Mouse (Mus musculus) left cerebral cortex, adult 8-10 months (tissue): ENCODE measurements around the gene Abcc3. TPM values are rescaled to one million over a fixed set of nuclear protein-coding genes. Genes with fewer than 3 reads are reported as not detected.

ENCODE experiments used
- DNase-seq, 2 experiments: peaks; one replicate each; pipeline ENCODE4 v3.0.0; 2022; ENCODE audit warnings: low spot score in 2 of 2
- total RNA-seq, 4 experiments: library from RNA; stranded (reverse); gene quantifications; 2 replicates each; pipeline ENCODE4 v1.2.4; 2022

The Abcc3 gene
- 1 to 10 TPM; 2.4 to 8.0 (median 3.4) TPM for total RNA-seq

DNA sequence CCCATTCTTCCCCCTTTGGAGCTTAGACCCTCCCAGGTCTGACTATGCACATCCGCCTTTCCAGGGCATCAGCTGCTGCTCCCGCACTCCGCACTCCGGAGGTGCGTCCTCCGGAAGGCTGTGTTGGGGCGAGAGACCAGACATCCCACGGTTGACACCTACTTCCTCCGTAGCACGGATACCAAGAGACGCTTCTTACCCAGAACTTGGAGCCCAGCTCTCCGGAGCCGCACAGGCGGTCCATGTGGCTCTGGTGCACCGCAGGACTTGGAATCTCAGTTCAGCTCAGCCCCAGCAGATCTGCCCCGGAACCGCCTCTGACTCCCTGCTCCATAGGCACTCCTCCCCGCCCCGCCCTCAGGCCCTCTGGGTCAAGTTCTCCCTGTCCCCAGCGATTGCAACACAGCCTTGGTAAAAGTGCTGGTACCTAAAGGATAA is at the start of gene Abcc3:
TSS of gene Abcc3 (minus strand) at position 326 of the 438 bp plus-strand sequence.
- no peak for DNase-seq

DNA sequence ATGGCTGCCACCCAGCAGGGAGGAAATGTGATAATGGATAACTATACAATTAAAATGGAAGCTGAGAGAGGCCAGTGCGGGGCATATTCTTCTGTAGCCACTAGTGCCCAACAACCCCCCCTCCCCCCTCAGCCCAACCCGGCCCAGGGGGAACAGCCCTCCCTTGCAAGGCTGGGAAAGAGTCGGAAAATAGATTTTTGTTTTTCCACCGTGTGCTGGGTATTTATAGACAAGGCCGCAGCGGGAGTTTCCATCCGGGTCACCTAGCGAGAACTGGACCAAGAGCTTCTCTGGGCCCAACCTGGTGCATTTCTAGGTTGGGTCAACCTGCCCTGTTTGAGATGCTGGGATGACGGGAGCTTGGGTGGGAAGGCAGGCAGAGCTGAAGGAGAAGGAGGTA is 49.0 kb upstream of the Abcc3 start:
- DNase-seq, result no peak

DNA sequence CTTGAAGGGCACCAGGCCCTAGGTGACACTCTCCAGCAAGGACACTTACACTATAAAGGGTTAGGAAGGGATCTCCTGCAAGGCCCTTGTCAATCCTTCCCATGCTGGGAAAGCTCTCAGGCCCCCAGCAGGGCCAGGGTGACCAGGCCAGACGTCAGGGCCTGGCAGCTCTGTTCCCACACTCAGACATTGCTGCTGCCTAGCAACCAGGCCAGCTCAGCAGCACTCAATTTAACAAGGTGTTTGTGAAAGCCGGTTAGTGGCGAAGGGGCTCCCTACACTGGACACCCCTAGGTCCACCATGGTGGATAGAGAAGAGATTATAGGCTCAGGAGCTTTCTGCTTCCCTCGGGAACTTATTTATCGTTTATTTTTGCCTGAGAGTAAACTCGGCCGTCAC is 48.3 kb upstream of the Abcc3 start:
- DNase-seq, result no peak

DNA sequence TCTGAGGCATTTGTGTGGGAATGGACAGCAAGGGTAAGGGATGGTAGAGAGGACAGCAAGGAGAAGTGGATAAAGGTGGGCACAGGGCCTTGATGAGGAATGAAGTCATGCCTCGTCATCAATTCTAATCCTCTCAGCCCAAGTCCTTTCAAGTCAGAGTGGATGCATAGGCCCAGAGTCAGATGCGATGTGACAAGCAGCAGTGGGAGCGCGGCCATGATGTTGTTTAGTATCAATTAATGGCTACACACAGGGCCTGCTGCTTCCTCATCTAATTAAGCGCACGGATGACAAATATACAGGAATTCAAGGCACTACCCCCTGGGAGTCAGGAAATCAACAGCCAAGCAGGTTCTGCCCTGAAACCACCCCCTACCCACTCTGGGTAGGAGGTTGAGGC is 47.6 kb upstream of the Abcc3 start:
- DNase-seq, result no peak

DNA sequence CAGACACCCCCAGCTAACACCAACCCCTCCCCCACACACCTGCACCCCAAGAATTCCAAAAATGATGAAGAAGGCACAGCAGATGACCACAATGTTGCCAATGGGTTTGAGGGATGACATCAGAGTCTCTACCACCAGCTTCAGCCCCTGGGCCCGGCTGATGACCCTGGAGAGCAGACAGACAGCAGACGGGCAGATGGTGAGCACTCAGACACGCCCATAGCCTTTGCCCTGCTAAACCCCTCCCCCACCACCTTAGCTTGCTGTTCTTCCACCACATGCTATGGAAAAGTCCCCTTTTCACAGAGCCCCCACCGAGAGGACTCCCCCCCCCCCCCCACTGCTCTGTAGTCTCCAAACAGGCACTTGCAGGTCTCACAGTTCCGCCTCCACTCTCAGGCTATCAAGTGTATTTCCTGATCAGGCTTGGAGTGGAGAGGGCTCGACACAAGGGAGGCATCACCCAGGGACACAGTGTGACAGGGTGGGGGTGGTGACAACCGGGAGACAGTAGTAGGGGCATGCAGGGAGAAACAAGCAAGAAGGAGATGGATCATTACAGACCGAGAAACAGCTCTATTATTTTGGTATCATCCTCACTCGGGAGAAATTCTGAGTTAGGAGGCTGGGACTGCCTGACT is 36.3 kb upstream of the Abcc3 start:
- no peak for DNase-seq

DNA sequence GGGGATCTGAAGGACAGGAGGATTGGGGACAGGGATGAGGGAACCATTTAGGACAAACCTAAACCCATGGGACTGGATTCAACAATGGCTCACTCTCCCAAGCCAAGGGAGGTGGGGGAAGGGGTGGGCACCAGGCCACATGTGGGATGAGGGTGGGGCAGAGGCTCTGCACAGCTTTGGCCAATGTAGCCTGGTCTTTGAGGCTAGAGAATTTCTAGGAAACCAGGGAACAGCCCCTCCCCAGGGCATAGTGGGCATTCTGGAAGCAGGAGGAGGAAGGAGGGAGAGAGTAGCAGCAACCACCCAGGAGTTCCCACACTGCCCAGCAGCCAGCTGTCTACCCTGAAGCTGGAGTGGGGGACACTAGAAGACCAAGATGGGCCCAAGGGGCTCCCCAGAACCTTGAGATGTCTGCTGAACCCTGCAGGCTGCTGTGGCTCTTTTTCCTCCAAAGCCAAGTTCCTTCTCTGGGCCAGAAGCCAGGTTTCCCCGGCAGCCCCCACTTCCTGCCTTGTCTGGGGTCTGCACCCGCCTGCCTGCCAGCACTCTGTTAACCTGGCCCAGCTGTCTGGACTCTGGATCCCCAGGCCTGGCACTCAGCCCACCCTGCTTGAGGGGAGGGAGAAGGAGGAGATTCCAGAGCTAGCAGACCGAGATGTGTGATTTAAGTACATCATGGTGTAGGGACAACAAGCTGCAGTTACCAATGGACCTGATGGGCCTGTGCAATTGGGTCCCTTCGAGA is 35.5 kb upstream of the Abcc3 start:
- no peak for DNase-seq

DNA sequence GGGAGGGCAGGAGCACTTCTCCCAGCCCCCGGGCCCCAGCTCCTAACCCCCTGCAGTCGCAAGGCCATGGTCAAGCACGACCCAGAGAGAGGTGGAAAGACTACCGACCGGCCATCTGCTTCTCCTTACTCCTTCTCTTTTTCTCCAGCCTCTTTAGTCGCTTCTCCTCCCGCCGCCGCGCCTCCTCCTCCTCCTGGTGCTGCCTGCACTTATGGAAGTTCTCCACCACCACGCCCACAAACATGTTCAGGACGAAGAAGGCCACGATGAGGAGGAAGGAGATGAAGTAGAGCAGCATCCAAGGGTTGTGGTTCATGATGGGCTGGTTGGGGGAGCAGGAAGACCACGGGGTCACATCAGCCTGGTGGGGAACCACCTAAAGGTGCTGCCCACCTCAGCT is 32.9 kb upstream of the Abcc3 start:
- DNase-seq, result peak in 1 of 2 experiments; percentile 60

DNA sequence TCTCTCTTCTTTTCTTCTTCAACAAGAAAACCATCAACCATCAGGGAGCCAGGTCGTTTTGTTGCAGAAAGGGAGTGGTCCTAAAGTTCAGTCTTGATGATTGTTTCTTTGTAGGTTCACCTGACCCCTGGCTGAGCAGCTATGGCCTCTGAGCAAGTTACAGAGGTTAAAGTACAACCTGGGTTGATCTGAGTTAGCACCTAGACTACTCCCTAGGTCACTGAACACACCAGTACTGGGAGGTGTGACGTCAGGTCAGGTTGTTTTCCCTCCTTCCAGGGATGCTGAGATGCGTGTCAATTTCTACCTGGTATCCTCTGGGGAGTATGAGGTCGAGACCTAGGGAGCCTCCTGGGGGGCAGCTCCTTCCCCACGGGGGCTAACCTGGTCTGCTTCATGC is 32.4 kb upstream of the Abcc3 start:
- DNase-seq, result no peak

DNA sequence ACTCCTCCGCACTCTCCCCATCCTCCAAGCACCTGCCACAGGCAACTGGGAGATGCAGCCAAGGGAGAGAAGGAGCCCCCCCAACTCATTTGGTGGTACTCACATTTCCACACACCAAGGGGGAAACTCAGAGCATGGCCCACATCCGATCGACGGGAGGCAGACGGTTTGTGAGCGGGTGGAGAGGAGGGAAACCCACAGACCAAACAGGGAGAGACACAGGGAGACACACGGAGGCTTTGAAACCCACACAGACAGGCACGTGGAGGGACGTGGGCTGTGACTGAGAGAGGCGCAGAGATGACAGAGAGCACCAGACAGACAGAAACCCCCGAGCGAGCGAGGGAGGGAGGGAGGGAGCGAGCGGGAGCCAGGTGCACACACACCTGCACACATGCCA is 31.6 kb upstream of the Abcc3 start:
- DNase-seq, result peak in 1 of 2 experiments; percentile 58

DNA sequence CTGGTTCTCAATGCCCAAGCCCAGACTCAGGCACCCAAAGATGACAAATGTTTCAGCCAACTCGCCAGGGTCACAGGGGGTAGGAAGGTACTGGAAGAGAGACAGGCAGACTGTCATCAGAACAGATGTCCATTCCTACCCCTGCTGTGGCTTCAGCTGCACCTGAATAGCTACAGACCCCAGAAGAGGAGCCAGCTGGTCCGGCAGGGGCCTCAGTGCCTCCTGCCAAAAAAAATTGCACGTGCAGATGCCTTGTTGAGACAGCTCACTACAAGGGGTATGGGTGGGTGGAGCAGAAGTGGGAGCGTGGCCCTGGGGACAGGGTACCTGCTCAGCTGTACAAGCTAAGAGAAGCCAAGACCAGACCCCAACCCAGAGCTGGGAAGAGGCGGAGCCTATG is 31.1 kb upstream of the Abcc3 start:
- DNase-seq, result no peak

DNA sequence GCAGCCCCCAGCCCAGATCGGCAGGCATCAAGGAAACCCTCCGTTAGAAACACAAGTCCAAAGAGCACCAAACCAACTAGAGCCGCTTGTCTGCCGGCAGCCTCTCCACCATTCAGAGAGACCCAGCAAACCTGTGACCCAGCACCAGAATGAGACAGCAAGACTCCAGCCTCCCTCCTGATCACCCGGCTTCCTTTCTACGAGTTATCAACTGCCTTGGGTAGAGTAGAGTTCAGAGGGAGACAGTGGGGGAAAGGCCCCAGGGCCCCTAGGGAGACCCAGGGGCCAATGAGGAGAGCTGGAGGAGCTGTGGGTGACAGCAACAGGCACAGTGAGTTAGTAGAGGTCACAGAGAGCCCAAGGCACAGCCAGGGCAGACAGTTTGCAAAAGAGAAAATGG is 28.2 kb upstream of the Abcc3 start:
- DNase-seq, result no peak

DNA sequence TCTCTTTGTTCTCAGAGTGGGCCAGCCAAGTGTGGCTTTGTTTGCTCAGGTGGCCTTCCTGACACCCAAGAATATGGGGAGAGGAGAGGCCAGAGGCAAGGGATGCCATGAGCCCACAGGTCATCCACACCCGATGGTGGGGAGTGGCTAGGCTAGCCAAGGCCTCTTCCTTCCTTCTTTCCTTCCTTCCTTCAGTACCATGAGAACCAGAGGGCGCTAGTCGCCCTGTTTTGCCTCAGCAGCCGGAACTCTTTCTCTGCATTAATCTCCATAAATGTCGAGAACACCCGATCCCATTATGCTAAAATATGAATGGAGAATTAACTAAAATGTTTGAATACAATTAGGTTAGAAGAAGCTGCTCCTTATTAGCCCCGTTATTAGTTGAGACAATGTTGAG is 27.5 kb upstream of the Abcc3 start:
- DNase-seq, result no peak

DNA sequence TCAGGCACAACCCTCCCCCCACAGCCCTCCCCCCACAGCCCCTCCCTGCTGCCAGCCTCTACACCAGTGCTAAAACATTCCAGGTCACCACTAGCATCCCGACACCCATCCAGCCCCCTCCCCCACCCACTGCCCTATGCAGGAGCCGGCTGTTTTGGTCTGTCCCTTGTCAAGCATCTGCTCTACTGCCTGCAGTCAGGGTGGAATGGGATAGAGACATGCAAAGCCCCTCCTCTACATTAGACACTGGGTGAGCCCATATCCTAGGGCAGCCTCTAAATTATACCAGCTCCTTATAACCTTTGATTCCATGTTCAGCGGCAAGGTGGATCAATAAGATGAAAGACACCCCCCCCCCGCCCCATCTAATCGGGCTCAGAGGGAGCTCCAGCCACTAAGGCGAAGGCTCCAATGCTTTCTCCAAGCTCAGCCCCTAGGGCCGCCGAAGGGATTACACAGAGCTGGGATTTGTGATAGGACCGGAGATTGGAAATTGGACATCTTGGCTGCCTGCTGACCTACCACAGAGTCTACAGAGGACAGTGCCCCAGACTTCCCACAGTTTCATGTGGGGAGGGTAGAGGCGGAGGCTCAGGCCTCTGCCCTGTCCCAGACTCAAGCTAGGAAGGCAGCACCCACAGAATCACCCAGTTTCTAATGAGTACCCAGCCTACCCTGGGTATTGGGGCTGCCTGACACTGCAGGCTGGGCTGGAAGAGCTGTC is 26.4 kb upstream of the Abcc3 start:
- DNase-seq, result no peak

DNA sequence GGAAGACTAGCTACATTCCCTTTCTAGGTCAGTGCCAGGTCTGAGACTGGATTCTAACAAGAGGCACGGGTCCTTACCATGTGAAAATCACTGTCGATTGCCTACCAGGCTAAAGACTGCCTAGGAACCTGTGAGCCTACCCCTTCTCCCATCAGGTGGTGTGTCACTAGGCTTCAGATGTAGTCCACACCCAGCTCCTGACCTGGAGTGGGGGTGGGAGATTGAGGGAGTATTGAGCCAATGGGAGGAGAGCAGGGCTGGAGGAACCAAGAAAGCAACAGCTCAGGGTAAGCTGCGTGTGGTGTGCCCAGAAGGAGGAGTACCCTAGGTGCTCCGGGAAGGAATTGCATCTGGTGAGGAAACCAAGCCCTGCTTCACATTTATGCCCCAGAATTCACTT is 21.2 kb upstream of the Abcc3 start:
- no peak for DNase-seq

DNA sequence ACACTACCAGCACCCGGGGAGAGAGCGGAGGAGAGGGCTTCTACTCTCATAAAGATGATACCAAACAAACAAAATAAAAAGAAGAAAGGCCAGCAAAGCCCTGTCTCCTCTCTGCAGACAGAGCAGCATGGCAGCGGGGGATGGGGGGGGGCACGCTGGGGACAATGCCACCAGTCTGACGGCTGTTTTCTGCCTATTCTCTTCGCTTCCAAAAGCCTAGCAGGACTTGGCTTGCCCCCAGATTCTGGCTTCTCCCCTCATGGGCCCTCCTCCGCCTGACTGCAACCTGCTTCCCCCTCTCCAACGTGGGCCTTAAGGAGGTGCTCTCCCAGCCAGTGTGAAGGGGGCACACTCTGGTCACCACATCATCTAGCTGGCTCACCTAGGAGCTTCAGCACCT is 20.7 kb upstream of the Abcc3 start:
- DNase-seq, result peak in 1 of 2 experiments; percentile 32

DNA sequence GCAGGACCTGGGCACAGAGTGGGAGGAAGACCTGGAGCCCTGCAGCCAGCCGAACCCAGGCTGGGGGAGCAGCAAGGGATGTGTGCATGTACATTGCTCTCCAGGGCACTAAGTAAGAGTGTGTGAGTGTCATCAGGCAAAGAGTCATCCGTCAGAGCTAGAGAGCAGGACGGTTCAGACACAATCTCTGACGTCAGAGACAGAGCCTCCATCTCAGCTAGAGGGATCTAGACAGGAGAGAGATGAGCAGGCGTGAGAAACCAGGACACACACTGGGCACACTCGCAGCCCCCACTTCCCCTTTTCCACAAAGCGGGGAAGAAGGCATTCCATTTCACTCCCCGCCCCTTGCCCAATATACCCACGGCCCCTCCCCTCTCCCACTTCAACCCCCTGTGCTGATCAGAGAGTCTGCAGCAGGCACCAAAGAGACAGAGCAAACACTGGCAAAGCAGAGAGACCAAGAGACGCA is 20.2 kb upstream of the Abcc3 start:
- peak in 1 of 2 experiments; percentile 29 for DNase-seq

DNA sequence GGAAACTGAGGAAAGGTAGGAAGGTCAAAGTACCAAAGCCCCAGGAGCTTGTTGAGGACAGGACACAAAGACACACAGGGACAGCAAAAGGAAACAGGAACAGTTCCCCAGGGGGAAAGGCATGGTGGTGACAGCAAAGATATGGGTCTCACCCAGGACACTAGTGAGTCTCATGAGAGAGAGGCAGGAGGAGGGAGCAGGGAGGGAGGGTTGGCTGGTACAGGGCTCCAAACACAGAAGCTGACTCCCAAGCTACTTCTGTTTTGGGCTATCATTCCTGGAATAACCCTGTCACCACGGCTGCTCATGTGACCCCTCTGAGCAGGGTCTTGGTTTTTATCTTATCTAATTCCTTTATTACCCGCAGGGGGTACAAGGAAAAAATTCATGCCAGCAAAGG is 19.8 kb upstream of the Abcc3 start:
- DNase-seq, result no peak

DNA sequence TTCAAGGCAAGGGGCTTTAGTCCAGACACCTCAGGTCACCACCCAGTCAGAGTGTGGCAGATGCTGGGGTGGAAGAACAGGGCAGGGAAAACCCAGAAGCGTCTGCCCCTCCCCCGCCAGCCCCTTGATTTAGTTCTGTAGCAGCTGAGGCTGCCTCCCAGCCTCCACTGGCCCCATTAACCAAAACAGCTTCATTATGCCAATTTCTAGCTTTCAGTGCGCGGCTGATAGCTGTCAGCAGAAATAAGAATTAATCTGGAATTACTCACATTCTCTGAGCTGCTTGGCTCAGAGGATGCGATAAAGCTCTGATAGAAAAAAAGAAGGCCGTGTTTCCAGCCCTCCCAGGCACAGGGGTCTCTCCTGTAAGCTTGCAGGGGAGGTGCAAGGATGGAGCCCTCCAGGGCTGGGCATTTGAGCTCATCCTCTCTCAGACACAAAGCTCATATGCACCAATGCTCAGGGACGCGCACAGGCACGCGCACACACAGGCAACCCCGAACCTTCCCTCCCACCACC is 15.1 kb upstream of the Abcc3 start:
- DNase-seq, result peak in 1 of 2 experiments; percentile 45

DNA sequence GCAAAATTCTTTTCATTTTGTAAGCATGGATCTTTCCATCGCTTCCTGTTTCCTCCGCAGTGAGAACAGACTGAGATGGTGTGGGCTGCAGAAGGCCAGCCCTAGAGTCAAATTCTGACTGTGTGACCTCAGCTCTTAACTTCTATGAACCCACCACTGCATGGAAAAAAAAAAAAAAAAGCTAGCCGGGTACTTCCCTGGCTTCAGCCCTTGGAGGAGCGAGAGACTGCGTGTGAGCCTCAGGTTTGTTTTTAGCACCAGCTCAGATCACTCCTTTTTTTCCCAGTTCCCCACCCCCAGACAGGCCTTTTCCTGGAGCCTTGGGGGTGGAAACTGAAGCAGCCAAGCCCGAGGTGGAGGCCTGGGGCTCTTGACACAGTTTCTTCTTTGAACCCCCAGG is 12.6 kb upstream of the Abcc3 start:
- DNase-seq, result peak in 1 of 2 experiments; percentile 56

DNA sequence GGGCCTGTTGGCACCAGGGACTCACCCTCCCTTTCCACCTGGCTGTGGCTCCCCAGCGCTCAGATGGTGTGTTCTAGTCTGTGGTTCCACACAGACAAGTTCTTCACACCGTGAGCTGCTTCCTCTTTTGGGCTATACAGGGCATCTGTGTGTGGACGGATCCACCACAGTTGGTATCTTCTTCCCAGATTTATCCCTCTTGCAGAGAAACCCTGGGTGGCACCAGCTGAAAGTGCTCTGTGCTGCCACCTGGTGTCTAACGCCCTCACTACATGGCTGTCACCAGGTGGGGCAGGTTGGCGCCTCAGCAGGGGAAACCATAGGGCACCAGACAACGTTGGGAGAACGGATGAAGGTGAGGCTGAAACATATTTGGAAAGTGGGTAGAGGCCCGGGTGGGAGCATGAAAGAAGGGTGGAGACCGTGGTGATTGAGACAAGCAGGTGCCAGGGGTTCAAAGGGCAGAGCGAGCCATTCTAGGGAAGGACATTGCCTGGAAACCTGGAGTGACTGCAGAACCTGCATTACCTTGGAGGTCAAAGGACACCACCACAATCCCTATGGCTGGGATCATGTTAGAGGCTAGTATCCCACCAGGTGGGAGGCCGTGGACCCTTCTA is 12.0 kb upstream of the Abcc3 start:
- peak; percentile 53 to 91 for DNase-seq

DNA sequence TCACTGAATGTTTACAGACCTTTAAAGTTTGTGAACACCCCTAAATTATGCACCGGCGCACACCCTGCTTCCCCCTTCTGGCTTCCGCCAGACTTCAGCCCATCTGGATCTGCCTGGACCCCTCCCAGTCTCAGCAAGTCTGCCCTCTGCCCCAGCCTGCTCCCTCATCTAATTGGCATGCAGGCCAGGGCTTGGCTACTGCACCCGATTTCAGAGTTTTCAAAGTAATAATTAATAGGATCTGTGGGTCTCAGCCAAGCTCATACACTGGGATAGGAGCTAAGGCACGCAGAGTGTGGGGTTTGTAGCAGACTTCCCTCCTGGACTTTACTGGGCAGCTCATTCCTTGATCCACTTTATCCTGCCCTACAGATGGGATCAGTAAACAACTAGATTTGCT is 11.4 kb upstream of the Abcc3 start:
- peak in 1 of 2 experiments; percentile 19 for DNase-seq

DNA sequence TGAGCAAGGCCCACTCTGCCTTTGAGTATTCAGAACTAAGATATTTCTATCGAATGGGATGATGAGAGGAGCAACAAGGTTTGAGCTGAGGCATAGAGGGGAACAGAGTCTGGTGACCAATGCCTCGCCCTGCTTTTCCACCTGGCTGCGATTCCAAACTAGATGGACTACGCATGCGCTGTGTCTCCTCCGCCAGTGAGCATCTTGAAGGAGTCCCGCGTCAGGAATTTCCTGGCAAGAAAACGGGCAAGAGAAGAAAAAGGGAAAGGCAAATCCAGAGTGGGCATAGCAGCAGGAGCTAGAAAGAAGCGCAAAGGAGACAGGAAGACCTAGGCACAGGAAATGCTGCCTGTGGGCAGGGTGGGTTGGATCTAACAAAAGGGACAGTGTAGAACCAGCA is 11.0 kb upstream of the Abcc3 start:
- DNase-seq, result no peak
